ENCODE assay signal across 9 mouse cellular contexts in genomic region chr19:61141299-61141698, GRCm38 (mm10). TPM values are rescaled to one million over a fixed set of nuclear protein-coding genes. Genes with fewer than 3 reads are reported as not detected.
DNase-seq lines count a peak whose midpoint lies in the region; ATAC-seq and TF ChIP-seq lines count a peak whose summit lies in the region.
"Had no signal": no experiment of that assay in that cellular context is flagged by ENCODE, and none has a peak within 500 bp of the region (broad histone marks: within the 10 kb centered on the region; RNA-seq: fewer than 3 reads in every experiment).

No protein-coding gene starts in this region.

- no peaks in the 10 kb centered on the region; the same call in 1 of the 2 replicates for H3K4me1 ChIP-seq in forebrain, embryonic 11.5 days (replicated peaks; ENCODE audit: control insufficient read depth, insufficient read depth, low read length)
- peaks cover 7% of the 10 kb centered on the region for H3K4me1 ChIP-seq in limb, embryonic 12.5 days (replicated peaks)
- H3K4me1 ChIP-seq in small intestine, adult 2 months (ENCODE audit: control insufficient read depth, insufficient read depth, insufficient read length, low read length), result peaks cover 7% of the 10 kb centered on the region; the same call in 1 of the 2 replicates

- H3K9me3 ChIP-seq in forebrain, embryonic 11.5 days (ENCODE audit: control insufficient read depth, low read length), result no peaks in the 10 kb centered on the region
- H3K9me3 ChIP-seq in limb, embryonic 12.5 days, result no peaks in the 10 kb centered on the region

- no peak for ATAC-seq in forebrain, embryonic 11.5 days (replicated peaks; ENCODE audit: low FRiP score)
- ATAC-seq in limb, embryonic 12.5 days (ENCODE audit: insufficient number of reproducible peaks, insufficient read depth, low FRiP score, low TSS enrichment, low read depth), result no peak

- intact Hi-C loops in left cerebral cortex, adult 2 months (cut with DNase I), result loop anchor here (5.0 kb wide), 1 partner anchor 61 kb away; no protein-coding TSS in a partner anchor
- intact Hi-C loops in left cerebral cortex, postnatal 10 days (cut with DNase I), result no loop called here

- no peaks in the 10 kb centered on the region for H3K36me3 ChIP-seq in forebrain, embryonic 11.5 days (ENCODE audit: control insufficient read depth, insufficient read depth, low read length)
- no peaks in the 10 kb centered on the region; the same call in 1 of the 2 replicates for H3K36me3 ChIP-seq in limb, embryonic 12.5 days
- peaks cover 2% of the 10 kb centered on the region for H3K36me3 ChIP-seq in small intestine, adult 2 months (ENCODE audit: control insufficient read depth, insufficient read depth, low read length)

- H3K27me3 ChIP-seq in forebrain, embryonic 11.5 days (ENCODE audit: control insufficient read depth, insufficient read depth, low read length), result no peaks in the 10 kb centered on the region
- no peaks in the 10 kb centered on the region for H3K27me3 ChIP-seq in limb, embryonic 12.5 days
- H3K27me3 ChIP-seq in small intestine, adult 2 months (ENCODE audit: control insufficient read depth, insufficient read depth, low read length), result no peaks in the 10 kb centered on the region

- no peak for DNase-seq in left cerebral cortex, adult 2 months (ENCODE audit: extremely low spot score in 1 of 2, low spot score in 2 of 2)
- DNase-seq in left cerebral cortex, postnatal 10 days (ENCODE audit: extremely low spot score in 1 of 2, low spot score in 2 of 2), result no peak
- no peak for DNase-seq in forebrain, embryonic 11.5 days (ENCODE audit: low spot score)
- DNase-seq in thymus, postnatal 0 days (ENCODE audit: low spot score), result no peak
- no peak for DNase-seq in ovary, adult 18-20 months (ENCODE audit: low spot score)

- H3K4me3 ChIP-seq in left cerebral cortex, adult 2 months, result peak overlapping the region; percentile 67
- H3K4me3 ChIP-seq in forebrain, embryonic 11.5 days (ENCODE audit: low read depth, low read length), result peak overlapping the region; percentile 51
- peak overlapping the region; percentile 76 for H3K4me3 ChIP-seq in limb, embryonic 12.5 days (replicated peaks)
- H3K4me3 ChIP-seq in small intestine, adult 2 months (ENCODE audit: low read depth, low read length), result no peak overlapping the region

- 15% methylated on average over 4 of the region's 4 CpGs for WGBS in forebrain, embryonic 11.5 days
- 17% methylated on average over 4 of the region's 4 CpGs for WGBS in limb, embryonic 12.5 days
- 27% methylated on average over 4 of the region's 4 CpGs for WGBS in small intestine, adult 2 months

- TF ChIP-seq POLR2A in small intestine, adult 2 months (IDR thresholded peaks at IDR 0.05; ENCODE audit: low read depth, low read length), result no peak

- TF ChIP-seq CTCF in left cerebral cortex, adult 2 months (IDR thresholded peaks at IDR 0.05), result no peak
- no peak for TF ChIP-seq CTCF in small intestine, adult 2 months (IDR thresholded peaks at IDR 0.05; ENCODE audit: extremely low read depth, insufficient read length, insufficient replicate concordance, low read depth, low read length)

- H3K9ac ChIP-seq in forebrain, embryonic 11.5 days (ENCODE audit: low read length), result peak overlapping the region; percentile 67
- no peak overlapping the region for H3K9ac ChIP-seq in limb, embryonic 12.5 days (replicated peaks)

- peak overlapping the region; percentile 58; the same call in 1 of the 2 replicates for H3K4me2 ChIP-seq in forebrain, embryonic 11.5 days (ENCODE audit: low read depth, low read length, severe bottlenecking)
- H3K4me2 ChIP-seq in limb, embryonic 12.5 days, result peak overlapping the region; percentile 70

- H3K27ac ChIP-seq in left cerebral cortex, adult 2 months, result no peak overlapping the region; the same call in 1 of the 2 replicates
- no peak overlapping the region for H3K27ac ChIP-seq in forebrain, embryonic 11.5 days (ENCODE audit: low read depth, low read length)
- H3K27ac ChIP-seq in limb, embryonic 12.5 days, result no peak overlapping the region
- peak overlapping the region; percentile 91 for H3K27ac ChIP-seq in small intestine, adult 2 months (ENCODE audit: insufficient read depth, low read depth, low read length)

RNA-seq across cellular contexts. Expression of gene Zfp950, which starts 0.7 kb away (rescaled TPM):
- 10 to 100 TPM; 36.5 to 42.5 TPM for total RNA-seq in left cerebral cortex, adult 2 months (2021)
- total RNA-seq in left cerebral cortex, postnatal 10 days (2021), result 10 to 100 TPM; 32.4 to 35.3 TPM
- polyA plus RNA-seq in forebrain, embryonic 11.5 days (2014; fragmentation: Nextera tagmentation; extraction: Ambion mirVana), result 25.6 and 27.1 TPM in 2 replicates
- 43.8 and 53.2 TPM in 2 replicates for polyA plus RNA-seq in limb, embryonic 12.5 days (2016; fragmentation: Nextera tagmentation; extraction: Ambion mirVana)
- 1.9 and 2.7 TPM in 2 replicates for polyA plus RNA-seq in small intestine, adult 2 months (2012; rRNA removed)
- 25.0 and 34.8 TPM in 2 replicates for polyA plus RNA-seq in thymus, postnatal 0 days (2015; fragmentation: Nextera tagmentation; extraction: Ambion mirVana)

RNA-seq across cellular contexts. Expression of gene Gm7102, which starts 34.8 kb away (rescaled TPM):
- total RNA-seq in left cerebral cortex, adult 2 months (2021), result under 1 TPM in 1 of 2 experiments, not detected in 1; 0.25 TPM
- under 1 TPM; 0.26 to 0.75 TPM for total RNA-seq in left cerebral cortex, postnatal 10 days (2021)
- polyA plus RNA-seq in forebrain, embryonic 11.5 days (2014; fragmentation: Nextera tagmentation; extraction: Ambion mirVana), result not detected in 2 replicates
- polyA plus RNA-seq in limb, embryonic 12.5 days (2016; fragmentation: Nextera tagmentation; extraction: Ambion mirVana), result 0.19 and 0.23 TPM in 2 replicates
- polyA plus RNA-seq in small intestine, adult 2 months (2012; rRNA removed), result not detected in 2 replicates
- 0.12 TPM in 1 of 2 replicates, not detected in the other for polyA plus RNA-seq in thymus, postnatal 0 days (2015; fragmentation: Nextera tagmentation; extraction: Ambion mirVana)
- total RNA-seq: adrenal gland, adult 2 months; gastrocnemius, postnatal 14 days had no signal
- polyA plus RNA-seq: adrenal gland, adult 2 months had no signal

RNA-seq across cellular contexts. Expression of gene Gm6020, which starts 42.4 kb away (rescaled TPM):
- not detected for total RNA-seq in left cerebral cortex, adult 2 months (2021)
- not detected for total RNA-seq in left cerebral cortex, postnatal 10 days (2021)
- polyA plus RNA-seq in forebrain, embryonic 11.5 days (2014; fragmentation: Nextera tagmentation; extraction: Ambion mirVana), result not detected in 2 replicates
- not detected in 2 replicates for polyA plus RNA-seq in limb, embryonic 12.5 days (2016; fragmentation: Nextera tagmentation; extraction: Ambion mirVana)
- polyA plus RNA-seq in small intestine, adult 2 months (2012; rRNA removed), result not detected in 2 replicates
- polyA plus RNA-seq in thymus, postnatal 0 days (2015; fragmentation: Nextera tagmentation; extraction: Ambion mirVana), result not detected in 2 replicates
- total RNA-seq: adrenal gland, adult 2 months; gastrocnemius, postnatal 14 days had no signal
- polyA plus RNA-seq: adrenal gland, adult 2 months had no signal
